Mouse (Mus musculus) adrenal gland, postnatal 0 days (tissue): ENCODE results near the gene Hdac7. TPM values are rescaled to one million over a fixed set of nuclear protein-coding genes. Genes with fewer than 3 reads are reported as not detected.

Experiments used
- polyA plus RNA-seq: library from polyadenylated mRNA; unstranded; fragments of >200 nt; fragmentation: Nextera tagmentation; extraction: Ambion mirVana; gene quantifications from 2 replicates; pipeline ENCODE4 v1.2.1, GENCODE M21; 2015

Gene Hdac7
- polyA plus RNA-seq = 21.4 and 30.4 TPM in 2 replicates

GRCm38 (mm10) chr15:97844037-97845034 is at the start of gene Hdac7:
Gene Hdac7 (minus strand): TSS chr15:97844502.

GRCm38 (mm10) chr15:97778311-97779098 is 65.8 kb downstream of the Hdac7 start, which contains the start of gene Slc48a1:
Gene Slc48a1 (plus strand): TSS chr15:97778520.

GRCm38 (mm10) chr15:97767280-97768186 is 76.8 kb downstream of the Hdac7 start, which contains the start of gene Rapgef3:
Gene Rapgef3 (minus strand): TSS chr15:97767972.

Other genes with a start within 250 kb of the Hdac7 start
- gene Rpap3, start 138.7 kb downstream of the Hdac7 start, polyA plus RNA-seq = 21.0 and 23.8 TPM in 2 replicates
- 1.4 and 1.6 TPM in 2 replicates for gene Endou, start 113.2 kb downstream of the Hdac7 start, polyA plus RNA-seq
- gene Rapgef3, start 76.5 kb downstream of the Hdac7 start, polyA plus RNA-seq = 6.1 and 8.0 TPM in 2 replicates
- 60.3 and 86.9 TPM in 2 replicates for gene Slc48a1, start 66.0 kb downstream of the Hdac7 start, polyA plus RNA-seq
- gene Vdr, start 66.1 kb upstream of the Hdac7 start, polyA plus RNA-seq = 0.24 and 1.6 TPM in 2 replicates
- gene Tmem106c, start 119.7 kb upstream of the Hdac7 start, polyA plus RNA-seq = 69.5 and 101 TPM in 2 replicates
- 0.41 and 2.5 TPM in 2 replicates for gene Col2a1, start 160.2 kb upstream of the Hdac7 start, polyA plus RNA-seq
- 27.5 and 33.3 TPM in 2 replicates for gene Pfkm, start 248.1 kb upstream of the Hdac7 start, polyA plus RNA-seq
- 9.5 TPM in 2 replicates for gene Senp1, start 249.2 kb upstream of the Hdac7 start, polyA plus RNA-seq